Mouse (Mus musculus) ovary, adult 18-20 months (tissue): ENCODE results near the gene Cyb561d2.
"Not testable (repeated sequence)": the region's sequence is repeated elsewhere in the genome, so short reads cannot be mapped to it uniquely, and the experiment has no call there.

Experiments used
- DNase-seq: peaks from one replicate; pipeline ENCODE4 v3.0.0; 2022; ENCODE audit warnings: low spot score, mixed read lengths

Cyb561d2 gene

GRCm38 (mm10) chr9:107571534-107572326 lies 29.7 kb upstream of the Cyb561d2 start:
- DNase-seq = no peak

GRCm38 (mm10) chr9:107570845-107571244 lies 28.9 kb upstream of the Cyb561d2 start:
- no peak for DNase-seq

- DNase-seq = no peak
Observed at GRCm38 (mm10) chr9:107570016-107570415, 28.0 kb upstream of the Cyb561d2 start.

- no peak for DNase-seq
Observed at GRCm38 (mm10) chr9:107569270-107569669, 27.3 kb upstream of the Cyb561d2 start.

- peak; percentile 80 for DNase-seq
Observed at GRCm38 (mm10) chr9:107568331-107569261, 26.6 kb upstream of the Cyb561d2 start.

GRCm38 (mm10) chr9:107567702-107568319 lies 25.8 kb upstream of the Cyb561d2 start, which contains the start of gene Hyal2:
Gene Hyal2, plus strand, starts transcription at chr9:107567945.
- no peak for DNase-seq

- no peak for DNase-seq
Observed at GRCm38 (mm10) chr9:107566855-107567254, 24.9 kb upstream of the Cyb561d2 start.

- DNase-seq = no peak
Observed at GRCm38 (mm10) chr9:107566041-107566709, 24.2 kb upstream of the Cyb561d2 start.

GRCm38 (mm10) chr9:107565556-107565955 lies 23.6 kb upstream of the Cyb561d2 start:
- not testable (repeated sequence) for DNase-seq

GRCm38 (mm10) chr9:107563029-107563581 lies 21.1 kb upstream of the Cyb561d2 start, which contains the start of gene Tusc2:
Gene Tusc2, plus strand, starts transcription at chr9:107563255.
- DNase-seq = peak; percentile 92

GRCm38 (mm10) chr9:107556346-107556745 lies 14.4 kb upstream of the Cyb561d2 start:
- DNase-seq = no peak

- DNase-seq = no peak
Observed at GRCm38 (mm10) chr9:107555701-107556100, 13.7 kb upstream of the Cyb561d2 start.

GRCm38 (mm10) chr9:107555031-107555457 lies 13.1 kb upstream of the Cyb561d2 start:
- DNase-seq = no peak

GRCm38 (mm10) chr9:107554319-107554825 lies 12.4 kb upstream of the Cyb561d2 start:
- peak; percentile 94 for DNase-seq

GRCm38 (mm10) chr9:107553541-107554318 lies 11.7 kb upstream of the Cyb561d2 start:
- DNase-seq = no peak

GRCm38 (mm10) chr9:107552690-107553393 lies 10.8 kb upstream of the Cyb561d2 start:
- DNase-seq = no peak

- no peak for DNase-seq
Observed at GRCm38 (mm10) chr9:107551890-107552355, 9.9 kb upstream of the Cyb561d2 start.

GRCm38 (mm10) chr9:107551117-107551889 lies 9.3 kb upstream of the Cyb561d2 start, which contains the start of gene Rassf1:
Gene Rassf1, plus strand, starts transcription at chr9:107551555.
- DNase-seq = peak; percentile 57
